Mouse (Mus musculus) CH12.LX (cell line): ENCODE measurements around the gene Tmem87b.

Source experiments
- CTCF ChIP-seq, 2 experiments: IDR thresholded peaks in 1 of 2; conservative IDR thresholded peaks in 1 of 2; 2 replicates each; pipeline ENCODE4 v1.5.1; 2011 to 2012; ENCODE audit warnings: low read depth in 2 of 2, low read length in 2 of 2, improper control_type of control experiment in 1 of 2, inconsistent platforms in 1 of 2, mild to moderate bottlenecking in 1 of 2, moderate library complexity in 1 of 2
- EP300 ChIP-seq: IDR thresholded peaks from 2 replicates; pipeline ENCODE4 v1.6.1; 2011; ENCODE audit warnings: low read length, improper control_type of control experiment
- GABPA ChIP-seq: IDR thresholded peaks from 2 replicates; pipeline ENCODE4 v1.6.1; 2012; ENCODE audit warnings: low read depth, low read length, improper control_type of control experiment, inconsistent platforms; ENCODE audit not compliant: insufficient replicate concordance
- KAT2A ChIP-seq: IDR thresholded peaks from 2 replicates; pipeline ENCODE4 v1.6.1; 2012; ENCODE audit warnings: low read length, improper control_type of control experiment, inconsistent platforms; ENCODE audit not compliant: insufficient replicate concordance
- MAZ ChIP-seq: IDR thresholded peaks from 2 replicates; pipeline ENCODE4 v1.6.1; 2012; ENCODE audit warnings: low read depth, mild to moderate bottlenecking, inconsistent platforms, low read length, improper control_type of control experiment, moderate library complexity
- NELFE ChIP-seq: IDR thresholded peaks from 2 replicates; pipeline ENCODE4 v1.6.1; 2011; ENCODE audit warnings: low read depth, low read length, improper control_type of control experiment
- RAD21 ChIP-seq: IDR thresholded peaks from 2 replicates; pipeline ENCODE4 v1.6.1; 2011; ENCODE audit warnings: low read depth, mild to moderate bottlenecking, low read length, improper control_type of control experiment, moderate library complexity
- ZC3H11A ChIP-seq: IDR thresholded peaks from 2 replicates; pipeline ENCODE4 v1.6.1; 2012; ENCODE audit warnings: low read depth, mild to moderate bottlenecking, inconsistent platforms, low read length, improper control_type of control experiment
- ZKSCAN1 ChIP-seq: IDR thresholded peaks from 2 replicates; pipeline ENCODE4 v1.6.1; 2012; ENCODE audit warnings: low read depth, inconsistent platforms, low read length, improper control_type of control experiment, borderline replicate concordance

DNA sequence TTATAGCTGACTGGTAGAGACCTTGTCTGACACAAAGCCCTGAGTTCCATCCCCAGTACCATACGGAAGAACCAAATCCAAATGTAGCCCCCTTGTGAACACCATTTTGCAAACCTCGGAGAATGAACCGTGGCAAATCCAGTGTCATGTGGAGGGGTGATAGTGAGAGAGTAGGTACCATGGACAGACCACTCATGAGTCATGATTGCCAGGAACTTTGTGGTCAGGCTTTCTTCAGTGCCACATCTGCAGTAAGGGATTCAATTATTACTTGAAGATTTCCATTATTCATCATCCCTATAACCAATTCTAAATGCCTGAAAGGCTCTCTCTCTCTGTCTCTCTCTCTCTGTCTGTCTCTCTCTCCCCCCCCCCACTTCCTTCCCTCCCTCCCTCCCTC is 30.1 kb upstream of the Tmem87b start:
- TF ChIP-seq RAD21 (no peak), CTCF (conservative IDR thresholded peaks at IDR 0.05 in 1 of 2, IDR thresholded peaks at IDR 0.05 in 1 of 2; ENCODE audit: low read depth in 2 of 2, low read length in 2 of 2) (no peak), ZKSCAN1 (no peak), ZC3H11A (no peak), MAZ (no peak), KAT2A (no peak), GABPA (no peak), EP300 (no peak), NELFE (no peak)
